Mouse (Mus musculus): Measurements from ENCODE around the gene Cep72. TPM values are rescaled to one million over a fixed set of nuclear protein-coding genes. Genes with fewer than 3 reads are reported as not detected.

The Cep72 gene
- 3.6 TPM for polyA plus RNA-seq (2014; fragmentation: Illumina TruSeq; extraction: RNeasy Lipid Tissue Mini Kit (QIAGEN cat#74804); ENCODE audit: low read depth, low replicate concordance)

DNA sequence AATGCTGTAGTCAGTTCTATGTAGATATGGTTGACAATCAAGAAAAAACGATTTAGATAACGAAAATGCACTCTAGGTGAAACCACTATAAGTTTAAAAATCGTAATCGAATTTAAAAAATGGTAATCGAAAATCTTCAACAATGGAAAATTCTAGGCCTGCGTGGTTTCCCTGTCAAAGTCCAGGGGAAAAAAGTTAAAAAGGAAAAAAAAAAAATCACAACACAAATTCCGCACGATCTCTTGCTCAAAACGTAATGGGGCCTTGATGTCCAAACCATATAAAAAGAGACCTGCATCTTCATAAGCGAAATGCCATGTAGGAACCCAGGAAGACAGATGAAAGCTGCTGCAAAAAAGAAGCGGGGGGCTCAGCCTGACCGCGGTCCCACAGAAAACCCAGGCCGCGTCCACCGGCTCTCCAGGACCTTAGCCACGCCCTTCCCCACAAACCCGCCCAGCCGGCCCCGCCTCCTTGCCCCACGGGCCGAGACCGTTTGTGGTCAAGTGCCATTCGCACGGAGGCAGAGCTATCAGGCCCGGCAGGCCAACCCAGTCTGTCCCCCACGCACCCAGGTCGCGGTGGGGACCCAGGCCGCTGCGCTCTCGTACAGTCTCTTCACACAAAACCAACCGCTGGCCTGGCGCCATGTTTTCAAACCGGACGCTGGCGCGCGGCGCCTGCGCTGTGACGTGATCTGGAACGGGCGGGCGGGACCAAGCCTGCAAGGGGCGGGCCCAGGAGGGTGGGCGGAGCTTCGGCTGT, at the start of gene Cep72:
Cep72 (minus strand) TSS at position 687 of the 765 bp plus-strand sequence.

DNA sequence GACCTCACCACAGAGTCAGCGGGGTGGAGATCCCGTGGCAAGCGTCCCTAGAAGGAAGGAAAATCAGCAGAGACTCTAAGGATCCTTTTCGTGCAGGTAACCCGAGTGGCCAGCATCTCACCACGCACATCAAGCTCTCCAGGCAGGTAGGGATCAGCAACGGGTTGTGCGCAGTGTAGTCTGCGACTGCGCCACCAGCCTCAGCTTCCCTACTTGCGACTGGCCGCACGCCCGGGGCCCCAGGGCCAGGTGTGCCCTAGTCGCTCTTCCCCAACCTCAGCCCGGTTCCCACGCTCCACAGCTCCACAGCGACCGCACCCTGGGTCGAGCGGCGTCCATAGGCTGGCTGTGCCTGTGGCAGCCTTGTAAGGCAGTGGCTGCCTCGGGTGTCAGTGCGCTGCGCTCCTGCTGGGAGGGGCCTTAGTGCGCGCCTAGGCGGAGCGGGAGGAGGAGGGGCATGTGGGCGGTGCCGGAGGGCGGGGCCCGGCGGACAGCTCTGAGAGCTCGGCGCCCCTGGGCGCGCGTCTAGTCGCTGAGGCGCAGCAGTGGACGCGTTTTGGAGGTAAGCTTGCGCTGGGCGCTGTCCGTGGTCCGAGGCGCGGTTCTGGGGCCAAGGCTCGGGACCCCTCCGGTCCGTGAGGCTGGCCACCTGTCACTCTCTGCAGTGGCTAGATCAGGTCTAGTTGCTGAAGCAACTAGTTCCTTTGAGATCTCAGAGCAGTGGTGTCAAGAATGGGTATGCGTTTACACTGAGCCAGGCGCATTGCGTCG, 53.0 kb downstream of the Cep72 start, which contains the start of gene Tppp:
Tppp (plus strand) TSS at position 460 of the 771 bp plus-strand sequence.

Other genes with a start within 250 kb of the Cep72 start
- gene Nkd2, start 214.7 kb downstream of the Cep72 start, polyA plus RNA-seq (2014; fragmentation: Illumina TruSeq; extraction: RNeasy Lipid Tissue Mini Kit (QIAGEN cat#74804); ENCODE audit: low read depth, low replicate concordance): 0.53 TPM
- gene Trip13, start 124.5 kb downstream of the Cep72 start, polyA plus RNA-seq (2014; fragmentation: Illumina TruSeq; extraction: RNeasy Lipid Tissue Mini Kit (QIAGEN cat#74804); ENCODE audit: low read depth, low replicate concordance): 0.97 TPM
- gene Brd9, start 124.5 kb downstream of the Cep72 start, polyA plus RNA-seq (2014; fragmentation: Illumina TruSeq; extraction: RNeasy Lipid Tissue Mini Kit (QIAGEN cat#74804); ENCODE audit: low read depth, low replicate concordance): 12.2 TPM
- not detected for gene Zdhhc11, start 98.4 kb downstream of the Cep72 start, polyA plus RNA-seq (2014; fragmentation: Illumina TruSeq; extraction: RNeasy Lipid Tissue Mini Kit (QIAGEN cat#74804); ENCODE audit: low read depth, low replicate concordance)
- 3.8 TPM for gene Tppp, start 52.9 kb downstream of the Cep72 start, polyA plus RNA-seq (2014; fragmentation: Illumina TruSeq; extraction: RNeasy Lipid Tissue Mini Kit (QIAGEN cat#74804); ENCODE audit: low read depth, low replicate concordance)
- 59.2 TPM for gene Slc9a3, start 59.2 kb upstream of the Cep72 start, polyA plus RNA-seq (2014; fragmentation: Illumina TruSeq; extraction: RNeasy Lipid Tissue Mini Kit (QIAGEN cat#74804); ENCODE audit: low read depth, low replicate concordance)
- 34.7 TPM for gene Exoc3, start 146.4 kb upstream of the Cep72 start, polyA plus RNA-seq (2014; fragmentation: Illumina TruSeq; extraction: RNeasy Lipid Tissue Mini Kit (QIAGEN cat#74804); ENCODE audit: low read depth, low replicate concordance)
- gene Ahrr, start 230.0 kb upstream of the Cep72 start, polyA plus RNA-seq (2014; fragmentation: Illumina TruSeq; extraction: RNeasy Lipid Tissue Mini Kit (QIAGEN cat#74804); ENCODE audit: low read depth, low replicate concordance): 0.81 TPM